Mouse (Mus musculus): Measurements from ENCODE around the gene Prmt2. TPM values are rescaled to one million over a fixed set of nuclear protein-coding genes. Genes with fewer than 3 reads are reported as not detected.
A peak's percentile ranks its signal among the peaks of the same experiment; 100 is the strongest.

Prmt2 gene
- polyA plus RNA-seq (2011; ENCODE audit: insufficient read depth, insufficient read length, low replicate concordance, missing spikeins) = 2.5 and 4.7 TPM in 2 replicates

DNA sequence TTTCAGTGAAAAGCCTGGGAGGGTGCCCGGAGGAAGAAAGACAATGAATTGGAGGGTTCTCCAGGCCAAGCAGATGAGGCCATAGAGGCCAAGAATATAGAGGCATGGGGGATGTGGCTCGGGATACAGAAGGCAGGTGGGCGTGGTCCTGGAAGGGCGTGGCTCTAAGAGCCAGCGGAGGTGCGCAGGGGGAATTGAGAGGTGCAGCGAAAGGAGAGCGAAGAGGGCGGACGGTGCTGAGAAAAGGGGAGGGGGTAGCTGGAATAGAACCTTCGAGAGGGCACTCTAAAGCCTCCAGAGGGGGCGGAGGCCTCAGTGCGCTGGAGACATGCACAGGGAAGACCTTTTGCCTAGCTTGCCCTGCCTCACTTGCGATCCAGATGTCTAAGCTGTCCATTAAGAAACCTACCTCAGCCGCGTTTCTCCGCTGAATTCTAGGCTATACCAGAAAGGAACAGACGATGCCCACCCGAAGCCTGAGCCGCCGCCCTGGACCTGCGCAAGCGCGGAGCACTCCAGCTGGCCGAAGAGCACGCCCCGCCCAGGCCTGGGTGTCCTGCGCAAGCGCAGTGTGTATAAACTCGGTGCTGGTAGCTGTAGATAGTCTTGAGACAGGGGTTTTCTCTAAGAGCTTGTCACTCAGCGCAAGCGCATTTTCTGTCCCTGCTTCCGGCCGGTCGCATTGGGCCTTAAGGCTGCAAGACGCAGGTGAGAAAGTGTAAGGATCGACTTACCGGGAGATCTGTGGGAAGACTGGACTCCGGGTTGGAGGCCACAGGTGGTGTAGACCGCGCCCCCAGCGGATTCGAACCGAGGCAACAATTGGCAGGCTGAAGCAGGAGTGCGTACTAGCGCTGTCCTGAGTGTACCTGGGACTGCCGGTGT lies at the start of gene Prmt2:
TSS of gene Prmt2 (minus strand) at position 525 of the 885 bp plus-strand sequence.
- TF ChIP-seq POLR2A (IDR thresholded peaks at IDR 0.05; ENCODE audit: borderline replicate concordance, control insufficient read depth, low read depth, low read length) (no peak; the same call in 1 of the 2 replicates), CTCF (IDR thresholded peaks at IDR 0.05; ENCODE audit: control insufficient read depth, insufficient read depth, low read length) (peak; percentile 22; the same call in 1 of the 2 replicates)
- peak within 1 kb of the TSS; percentile 77 for H3K4me3 ChIP-seq (replicated peaks; ENCODE audit: control insufficient read depth, low read depth, low read length)
- WGBS = 1% methylated on average over 47 of the region's 47 CpGs
- peak within 1 kb of the TSS; percentile 9; the same call in 1 of the 2 replicates for H3K27ac ChIP-seq (ENCODE audit: control insufficient read depth, insufficient read depth, low read depth, low read length, poor library complexity)
- H3K4me1 ChIP-seq (ENCODE audit: control insufficient read depth, insufficient read depth, low read length) = no peaks in the 10 kb centered on the region

GRCm38 (mm10) chr10:76278541-76279097 lies 41.0 kb upstream of the Prmt2 start:
- H3K4me3 ChIP-seq (replicated peaks; ENCODE audit: control insufficient read depth, low read depth, low read length) = no peak overlapping the region
- H3K27ac ChIP-seq (ENCODE audit: control insufficient read depth, insufficient read depth, low read depth, low read length, poor library complexity) = no peak overlapping the region
- 74% methylated on average over 5 of the region's 5 CpGs for WGBS
- no peaks in the 10 kb centered on the region for H3K4me1 ChIP-seq (ENCODE audit: control insufficient read depth, insufficient read depth, low read length)
- TF ChIP-seq CTCF (IDR thresholded peaks at IDR 0.05; ENCODE audit: control insufficient read depth, insufficient read depth, low read length) = no peak
- no peak for TF ChIP-seq POLR2A (IDR thresholded peaks at IDR 0.05; ENCODE audit: borderline replicate concordance, control insufficient read depth, low read depth, low read length)

DNA sequence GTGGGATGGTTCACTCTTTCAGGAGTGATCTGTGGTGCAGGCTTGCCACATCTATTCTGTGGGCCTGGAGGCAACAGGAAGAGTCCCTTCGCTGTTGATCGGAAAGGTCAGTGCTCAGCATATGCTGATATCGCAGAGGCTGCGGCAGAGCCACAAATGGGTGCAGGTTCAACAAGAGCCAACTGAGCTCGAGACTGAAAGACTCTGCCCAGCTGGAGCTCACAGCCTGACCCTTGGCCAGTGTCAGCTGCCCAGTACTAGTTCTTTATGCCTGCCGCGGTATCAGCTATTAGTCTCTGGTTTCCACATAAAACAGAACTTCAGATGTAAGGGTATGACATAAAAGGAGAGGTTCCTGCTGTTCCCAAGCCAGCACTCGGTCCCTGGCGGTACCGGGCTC lies 37.6 kb upstream of the Prmt2 start:
- H3K27ac ChIP-seq (ENCODE audit: control insufficient read depth, insufficient read depth, low read depth, low read length, poor library complexity) = no peak overlapping the region
- no peaks in the 10 kb centered on the region for H3K4me1 ChIP-seq (ENCODE audit: control insufficient read depth, insufficient read depth, low read length)
- 84% methylated on average over 10 of the region's 10 CpGs for WGBS
- TF ChIP-seq POLR2A (IDR thresholded peaks at IDR 0.05; ENCODE audit: borderline replicate concordance, control insufficient read depth, low read depth, low read length) (no peak), CTCF (IDR thresholded peaks at IDR 0.05; ENCODE audit: control insufficient read depth, insufficient read depth, low read length) (no peak)
- H3K4me3 ChIP-seq (replicated peaks; ENCODE audit: control insufficient read depth, low read depth, low read length) = no peak overlapping the region

GRCm38 (mm10) chr10:76271238-76271637 lies 33.6 kb upstream of the Prmt2 start:
- 26% methylated on average over 8 of the region's 8 CpGs for WGBS
- TF ChIP-seq POLR2A (IDR thresholded peaks at IDR 0.05; ENCODE audit: borderline replicate concordance, control insufficient read depth, low read depth, low read length) (no peak), CTCF (IDR thresholded peaks at IDR 0.05; ENCODE audit: control insufficient read depth, insufficient read depth, low read length) (peak; percentile 71)

DNA sequence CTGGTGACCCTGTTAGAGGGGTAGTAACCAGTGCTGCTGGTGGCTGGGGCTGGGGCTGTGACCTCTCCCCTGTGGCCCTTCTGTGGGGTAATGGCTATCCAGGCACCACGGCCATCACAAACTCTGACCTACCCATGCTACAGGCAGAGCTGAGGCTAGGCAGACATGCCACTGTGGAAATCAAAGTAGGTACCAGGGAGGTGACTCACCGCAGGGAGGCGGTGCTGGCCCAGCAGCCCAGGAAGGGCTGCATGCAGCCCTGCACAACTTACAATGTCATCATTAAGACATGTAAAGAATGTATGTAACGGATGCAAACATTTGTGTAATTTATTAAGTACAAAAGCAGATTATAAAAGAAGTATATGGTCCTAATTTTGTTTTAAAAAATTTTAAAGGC lies 24.8 kb upstream of the Prmt2 start:
- Histone ChIP-seq H3K4me3 (replicated peaks; ENCODE audit: control insufficient read depth, low read depth, low read length) (no peak overlapping the region), H3K4me1 (ENCODE audit: control insufficient read depth, insufficient read depth, low read length) (no peaks in the 10 kb centered on the region), H3K27ac (ENCODE audit: control insufficient read depth, insufficient read depth, low read depth, low read length, poor library complexity) (no peak overlapping the region)
- TF ChIP-seq POLR2A (IDR thresholded peaks at IDR 0.05; ENCODE audit: borderline replicate concordance, control insufficient read depth, low read depth, low read length) = no peak
- TF ChIP-seq CTCF (IDR thresholded peaks at IDR 0.05; ENCODE audit: control insufficient read depth, insufficient read depth, low read length) = no peak
- WGBS = 78% methylated on average over 4 of the region's 4 CpGs

More at GRCm38 (mm10) chr10:76271238-76271637, 33.6 kb upstream of the Prmt2 start:
- no peaks in the 10 kb centered on the region for H3K4me1 ChIP-seq (ENCODE audit: control insufficient read depth, insufficient read depth, low read length)
- no peak overlapping the region for H3K4me3 ChIP-seq (replicated peaks; ENCODE audit: control insufficient read depth, low read depth, low read length)
- no peak overlapping the region for H3K27ac ChIP-seq (ENCODE audit: control insufficient read depth, insufficient read depth, low read depth, low read length, poor library complexity)

DNA sequence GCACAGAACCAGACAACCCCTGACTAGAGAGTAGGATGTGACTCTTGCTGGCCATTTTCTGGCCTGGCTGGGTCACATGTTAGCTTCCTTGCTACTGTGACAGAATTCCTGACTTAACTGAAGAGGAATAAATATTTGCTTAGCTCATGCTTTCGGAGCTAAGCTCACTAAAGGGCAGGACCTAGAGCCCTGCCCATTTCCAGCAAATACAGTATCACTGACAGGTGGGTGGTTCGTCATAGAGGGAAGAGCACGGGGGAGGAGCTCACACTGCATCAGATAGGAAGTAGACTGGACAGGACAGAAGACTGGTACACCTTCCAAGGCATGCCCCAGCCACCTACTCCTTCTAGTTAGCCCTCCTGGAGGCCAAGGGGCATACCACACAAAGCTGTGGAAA lies 23.8 kb upstream of the Prmt2 start:
- H3K27ac ChIP-seq (ENCODE audit: control insufficient read depth, insufficient read depth, low read depth, low read length, poor library complexity) = no peak overlapping the region
- 81% methylated on average over 3 of the region's 3 CpGs for WGBS
- H3K4me3 ChIP-seq (replicated peaks; ENCODE audit: control insufficient read depth, low read depth, low read length) = no peak overlapping the region
- TF ChIP-seq CTCF (IDR thresholded peaks at IDR 0.05; ENCODE audit: control insufficient read depth, insufficient read depth, low read length) (no peak), POLR2A (IDR thresholded peaks at IDR 0.05; ENCODE audit: borderline replicate concordance, control insufficient read depth, low read depth, low read length) (no peak)
- no peaks in the 10 kb centered on the region for H3K4me1 ChIP-seq (ENCODE audit: control insufficient read depth, insufficient read depth, low read length)

DNA sequence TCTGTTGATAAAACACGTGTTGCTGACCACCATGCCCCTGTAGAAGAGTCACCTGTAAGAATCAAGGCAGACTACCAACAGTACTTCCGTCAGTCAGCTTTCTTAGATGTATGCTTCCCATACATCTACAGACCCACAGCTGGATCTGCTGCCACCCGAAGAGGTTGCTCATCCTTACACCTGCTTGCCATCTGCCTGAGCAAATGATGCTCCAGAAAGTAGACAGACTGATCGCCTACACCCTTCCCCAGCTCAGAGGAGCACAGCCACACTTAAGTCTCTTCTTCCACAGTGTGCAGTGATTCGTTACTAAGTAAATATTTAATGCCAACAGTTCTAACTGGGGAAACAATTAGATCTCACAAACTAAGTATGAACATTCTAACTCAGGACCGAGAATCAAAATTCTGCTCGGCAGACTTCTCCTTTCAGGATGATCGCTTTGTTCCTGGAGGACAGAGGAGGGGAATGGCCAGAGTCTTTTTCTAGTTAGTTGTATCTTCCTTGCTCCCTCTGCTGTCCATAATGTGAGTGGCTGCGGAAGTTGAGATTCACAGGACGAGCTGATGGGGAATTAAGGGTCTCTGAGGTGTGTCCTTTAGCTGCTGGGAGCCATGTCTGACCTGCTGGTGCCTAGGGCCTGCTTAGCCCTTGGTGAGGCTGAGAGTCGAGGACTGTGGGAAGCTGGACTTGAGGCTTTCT lies 22.8 kb upstream of the Prmt2 start:
- Histone ChIP-seq H3K4me1 (ENCODE audit: control insufficient read depth, insufficient read depth, low read length) (no peaks in the 10 kb centered on the region), H3K4me3 (replicated peaks; ENCODE audit: control insufficient read depth, low read depth, low read length) (no peak overlapping the region), H3K27ac (ENCODE audit: control insufficient read depth, insufficient read depth, low read depth, low read length, poor library complexity) (no peak overlapping the region)
- TF ChIP-seq POLR2A (IDR thresholded peaks at IDR 0.05; ENCODE audit: borderline replicate concordance, control insufficient read depth, low read depth, low read length) (no peak), CTCF (IDR thresholded peaks at IDR 0.05; ENCODE audit: control insufficient read depth, insufficient read depth, low read length) (no peak)
- 71% methylated on average over 11 of the region's 11 CpGs for WGBS
